Mouse (Mus musculus) embryo, embryonic 10 days (tissue): Measurements from ENCODE around the gene Rab3c.

Experiments
- DNase-seq: peaks from one replicate; pipeline ENCODE4 v3.0.0-alpha.2; 2015; ENCODE audit warnings: low spot score

The Rab3c gene

DNA sequence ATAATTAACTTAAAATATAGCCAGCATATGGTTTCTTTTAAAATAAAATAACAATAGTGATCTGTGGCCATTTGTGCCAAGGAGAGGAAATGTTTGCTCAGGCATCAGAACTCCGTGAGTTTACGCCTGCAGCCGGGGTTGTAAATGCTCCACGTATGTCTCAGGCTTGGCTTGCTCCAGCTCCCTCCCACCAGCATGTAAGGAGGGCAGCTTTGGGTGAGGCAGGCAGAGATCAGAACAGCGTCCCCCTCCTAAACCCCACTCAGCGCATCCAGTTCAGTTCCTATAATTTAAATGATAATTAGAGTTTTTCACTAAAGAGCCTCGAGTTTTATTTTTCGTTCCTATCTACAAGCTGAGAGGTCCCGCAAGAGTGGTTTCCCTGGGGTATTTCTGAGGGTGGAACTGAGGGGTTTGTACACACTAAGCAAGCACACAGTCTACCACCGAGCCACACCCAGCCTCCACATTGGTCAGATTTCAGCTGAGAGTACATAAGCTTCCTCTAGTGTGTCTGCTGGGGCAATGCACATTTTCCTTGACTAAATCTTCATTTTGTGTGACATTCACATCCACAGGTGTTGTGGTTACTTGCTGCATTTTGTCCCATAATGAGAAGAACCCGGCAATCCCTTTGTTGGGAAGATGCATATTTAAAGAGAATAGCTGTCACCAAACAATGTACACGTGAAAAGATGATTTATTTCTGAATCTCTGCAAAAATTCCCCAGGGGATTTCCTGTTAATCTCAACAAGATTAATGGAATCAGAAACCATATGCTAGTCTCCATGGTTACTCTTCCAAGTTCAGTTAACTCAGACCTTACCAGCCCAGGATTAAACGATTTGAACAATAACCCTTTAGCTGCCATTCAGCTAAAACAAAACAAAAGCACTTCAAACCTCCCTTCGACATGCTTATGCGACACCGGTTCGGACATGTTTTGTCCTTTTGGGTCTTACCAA, 186.8 kb downstream of the Rab3c start:
- DNase-seq: no peak

DNA sequence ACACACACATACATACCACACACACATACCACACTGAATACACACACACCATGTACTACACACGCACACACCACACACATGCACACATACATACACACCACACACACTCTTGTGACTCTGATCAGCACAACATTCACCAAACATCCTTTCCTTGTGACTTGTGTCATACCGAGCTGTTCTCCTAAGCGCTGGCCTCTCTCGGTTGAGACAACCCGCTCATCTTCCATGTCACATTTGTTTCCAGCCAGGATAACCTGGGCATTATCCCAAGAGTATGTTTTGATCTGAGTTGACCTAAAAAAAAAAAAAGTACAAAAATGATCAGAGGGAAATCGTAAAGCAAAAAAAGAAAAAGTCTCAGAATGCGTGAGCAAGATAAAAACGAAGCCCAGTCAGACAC, 196.8 kb downstream of the Rab3c start:
- DNase-seq: no peak

DNA sequence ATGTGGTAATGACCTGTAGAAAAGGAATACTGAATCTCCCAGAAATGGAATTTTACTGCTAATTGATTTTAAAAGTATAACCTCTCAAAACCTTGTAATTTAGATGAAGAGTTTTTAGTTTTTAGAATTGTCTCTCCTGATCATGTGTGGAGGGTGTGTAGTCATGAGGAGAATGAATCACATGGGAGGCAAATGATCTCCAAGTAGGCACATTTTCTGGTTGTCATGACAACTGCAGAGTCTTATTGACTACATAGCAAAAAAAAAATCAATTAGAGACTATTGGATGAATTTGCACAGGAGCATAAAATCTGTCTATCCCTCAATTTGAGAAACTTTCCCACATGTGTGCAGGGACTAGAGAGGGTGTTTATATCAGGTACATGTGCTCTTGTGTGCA, 199.6 kb downstream of the Rab3c start:
- DNase-seq: no peak

DNA sequence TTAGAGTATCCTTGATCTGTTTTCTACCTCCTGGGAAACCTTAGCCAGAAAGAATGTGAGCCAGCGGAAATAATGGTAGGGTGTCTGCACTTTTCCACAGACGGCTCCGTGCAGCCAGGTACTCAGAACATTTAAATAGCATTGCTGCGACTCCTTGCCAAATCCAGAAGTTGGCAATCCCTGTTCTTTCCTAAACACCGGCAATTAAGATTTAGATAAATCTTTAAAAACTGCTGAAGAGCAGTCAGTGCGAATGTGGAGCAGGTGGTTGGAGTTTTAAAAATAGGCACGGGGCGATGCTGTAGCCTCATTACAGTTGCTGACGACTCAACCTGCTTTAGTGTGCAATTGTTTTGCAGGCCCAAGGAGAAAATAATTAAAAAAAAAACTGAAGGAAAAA, 205.2 kb downstream of the Rab3c start:
- no peak for DNase-seq

DNA sequence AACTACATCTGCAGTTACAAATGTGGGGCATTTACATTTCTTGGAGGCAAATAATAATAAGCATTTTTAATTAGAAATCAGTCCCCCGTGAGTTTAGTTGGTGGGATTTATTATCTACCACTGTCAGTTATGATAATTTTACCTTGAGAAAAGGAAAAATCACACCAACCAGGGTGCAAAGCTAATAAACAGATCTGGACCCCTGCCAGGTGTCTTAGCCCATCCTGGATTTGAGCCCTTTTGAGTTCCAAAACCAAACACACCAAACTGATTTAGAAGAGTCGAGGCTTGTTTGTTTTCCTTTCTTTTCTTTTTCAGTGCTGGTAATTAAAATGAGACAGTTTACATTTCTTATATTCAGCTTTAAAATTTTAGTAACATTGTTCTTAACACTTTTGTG, 206.6 kb downstream of the Rab3c start:
- no peak for DNase-seq

DNA sequence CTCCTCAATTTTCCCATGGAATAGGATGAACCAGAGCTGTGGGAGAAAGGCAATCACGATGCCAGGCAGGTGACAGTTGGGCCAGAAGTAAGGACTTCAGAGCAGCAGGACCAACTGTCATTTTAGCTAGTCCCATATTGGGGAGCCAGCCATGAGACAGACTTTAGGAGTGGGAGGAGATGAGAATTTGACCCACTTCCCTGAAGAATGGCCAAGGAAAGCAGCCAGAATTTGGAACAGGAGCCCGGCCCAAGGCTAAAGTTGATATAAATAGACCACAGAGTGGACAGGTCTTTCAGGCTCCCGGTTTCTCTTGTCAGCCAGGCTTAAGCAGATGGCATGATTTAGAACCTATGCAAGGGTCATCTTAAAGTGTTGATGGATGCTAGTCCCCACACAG, 213.6 kb downstream of the Rab3c start:
- no peak for DNase-seq

DNA sequence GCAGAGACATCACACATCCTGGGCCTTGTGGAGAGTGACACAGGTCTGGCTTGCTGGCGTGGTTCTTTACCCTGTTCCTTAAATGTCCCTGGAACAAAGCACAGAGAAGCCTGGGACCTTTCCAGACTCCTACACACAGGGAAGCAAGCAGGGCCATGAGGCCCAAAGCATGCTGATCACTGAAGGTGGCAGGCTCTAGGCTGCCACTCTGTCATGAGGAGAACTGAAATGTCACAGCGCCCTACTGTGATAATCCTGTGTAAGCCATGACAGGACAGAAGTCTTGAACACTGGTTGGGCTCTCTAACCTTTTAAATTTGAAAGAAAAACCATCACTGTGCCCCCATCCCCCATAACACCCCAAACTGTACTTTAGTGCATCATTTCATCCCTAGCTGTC, 214.1 kb downstream of the Rab3c start:
- no peak for DNase-seq

DNA sequence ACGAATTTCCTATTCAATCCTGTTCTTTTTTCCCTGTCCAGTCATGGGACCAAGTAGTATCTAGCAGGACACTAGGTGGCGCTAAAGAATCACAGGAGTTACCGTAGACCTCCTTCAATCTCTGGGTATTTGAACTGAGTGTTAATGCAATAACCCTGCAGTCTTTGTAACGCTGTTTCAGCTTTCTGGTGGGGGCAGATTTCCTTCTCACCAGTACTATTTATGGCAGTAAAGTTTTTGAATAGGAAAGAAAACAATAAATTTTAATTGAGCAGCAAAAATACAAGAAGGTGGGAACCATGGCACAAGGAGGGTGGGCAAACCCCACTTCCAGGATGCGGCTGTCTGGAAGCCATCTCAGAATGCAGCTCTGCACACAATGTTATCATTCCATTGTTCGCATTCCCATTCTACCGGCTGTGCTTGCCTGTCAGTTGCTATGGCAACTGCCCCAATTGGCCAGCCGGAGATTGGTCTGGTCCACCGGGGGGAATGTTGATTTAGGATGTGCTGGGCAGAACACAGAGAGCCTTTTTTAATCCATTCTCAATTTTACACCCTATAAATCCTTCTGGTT, 217.9 kb downstream of the Rab3c start:
- DNase-seq: peak; percentile 96

DNA sequence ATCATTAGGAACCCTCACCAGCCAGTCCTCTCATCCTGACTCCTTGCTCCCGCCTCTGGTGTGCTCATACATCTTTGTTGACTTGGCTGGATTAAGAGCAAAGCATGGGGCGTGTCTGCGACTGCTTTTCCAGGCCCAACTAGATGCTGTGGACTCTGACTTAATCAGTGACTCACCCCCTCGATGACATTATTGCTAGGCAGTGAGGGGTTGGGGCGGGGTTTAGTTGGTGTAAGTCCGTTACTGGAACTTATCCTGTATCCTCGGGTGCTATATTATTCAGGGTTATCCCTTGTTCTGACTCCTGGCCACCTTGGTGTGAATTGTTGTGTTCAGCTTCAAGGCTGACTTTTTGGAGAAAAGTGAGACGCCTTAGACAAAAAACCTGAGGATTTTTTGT, 218.5 kb downstream of the Rab3c start:
- no peak for DNase-seq

DNA sequence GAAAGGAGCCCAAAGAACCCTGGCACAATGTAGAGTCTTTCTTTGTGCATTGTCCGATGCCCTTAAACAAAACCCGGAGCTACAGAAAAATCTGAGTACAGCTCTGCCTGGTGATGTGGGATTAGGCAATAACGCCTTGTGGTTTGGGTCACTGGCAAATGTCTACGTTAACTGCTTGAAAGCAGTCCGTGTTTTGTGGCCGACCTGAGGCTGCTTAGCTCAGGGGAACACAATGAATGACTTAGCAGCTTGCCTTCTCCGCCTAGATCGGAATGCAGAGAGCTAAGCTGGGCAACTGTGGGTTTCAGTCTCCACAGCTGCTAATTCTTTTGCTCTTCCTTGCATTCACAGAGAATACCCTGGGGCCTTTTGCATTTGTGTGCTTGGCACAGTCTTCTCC, 226.3 kb downstream of the Rab3c start:
- DNase-seq: no peak

DNA sequence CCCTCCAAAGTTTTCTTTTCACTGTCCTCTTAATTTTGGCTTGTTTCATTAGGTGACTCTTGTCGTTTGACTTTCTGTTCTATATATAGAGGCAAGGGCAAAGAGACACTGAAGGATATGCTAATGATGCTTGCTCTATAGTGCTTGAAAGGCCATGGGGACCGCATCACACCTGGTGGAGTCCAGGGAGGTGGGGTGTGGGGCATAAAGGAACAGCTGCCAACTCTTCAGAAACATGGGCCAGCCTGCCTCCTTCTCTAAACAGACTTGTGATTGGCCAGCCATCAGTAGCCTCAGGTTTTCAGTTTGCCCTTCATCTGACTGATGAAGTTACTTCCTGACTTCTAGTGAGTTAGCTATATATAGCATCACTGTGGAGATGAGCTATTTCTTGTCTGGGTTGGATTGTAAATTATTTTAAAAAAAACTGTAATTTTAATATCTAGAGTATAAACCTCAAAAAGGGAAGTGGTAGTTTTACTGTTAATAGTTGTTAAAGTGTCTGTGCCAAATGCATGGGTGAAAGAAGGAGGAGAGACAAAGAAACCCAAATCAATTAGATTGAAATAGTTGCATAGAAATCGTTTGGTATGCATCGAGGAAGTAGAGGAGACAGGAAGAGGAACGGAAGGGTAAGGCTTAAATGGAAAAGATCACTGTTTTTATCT, 231.9 kb downstream of the Rab3c start:
- DNase-seq: no peak

DNA sequence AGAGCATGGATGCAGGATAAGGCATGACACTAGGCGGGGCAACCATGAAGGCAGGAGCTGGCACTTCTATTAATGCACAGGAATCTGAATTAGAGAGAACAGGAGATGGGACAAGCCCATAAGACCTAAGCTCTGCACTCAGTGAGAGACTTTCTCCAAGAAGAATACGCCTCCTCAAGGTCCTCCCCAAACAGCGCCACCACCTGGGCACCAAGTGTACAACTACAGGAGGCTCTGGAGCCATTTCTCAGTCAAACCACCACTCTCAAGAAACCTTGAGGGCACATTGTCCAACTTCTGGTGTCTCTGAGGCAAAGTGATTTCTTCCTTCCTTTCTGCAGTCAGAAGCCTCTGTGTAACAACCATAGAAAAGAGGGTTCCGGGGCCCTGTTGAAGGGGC, 236.4 kb downstream of the Rab3c start:
- no peak for DNase-seq

DNA sequence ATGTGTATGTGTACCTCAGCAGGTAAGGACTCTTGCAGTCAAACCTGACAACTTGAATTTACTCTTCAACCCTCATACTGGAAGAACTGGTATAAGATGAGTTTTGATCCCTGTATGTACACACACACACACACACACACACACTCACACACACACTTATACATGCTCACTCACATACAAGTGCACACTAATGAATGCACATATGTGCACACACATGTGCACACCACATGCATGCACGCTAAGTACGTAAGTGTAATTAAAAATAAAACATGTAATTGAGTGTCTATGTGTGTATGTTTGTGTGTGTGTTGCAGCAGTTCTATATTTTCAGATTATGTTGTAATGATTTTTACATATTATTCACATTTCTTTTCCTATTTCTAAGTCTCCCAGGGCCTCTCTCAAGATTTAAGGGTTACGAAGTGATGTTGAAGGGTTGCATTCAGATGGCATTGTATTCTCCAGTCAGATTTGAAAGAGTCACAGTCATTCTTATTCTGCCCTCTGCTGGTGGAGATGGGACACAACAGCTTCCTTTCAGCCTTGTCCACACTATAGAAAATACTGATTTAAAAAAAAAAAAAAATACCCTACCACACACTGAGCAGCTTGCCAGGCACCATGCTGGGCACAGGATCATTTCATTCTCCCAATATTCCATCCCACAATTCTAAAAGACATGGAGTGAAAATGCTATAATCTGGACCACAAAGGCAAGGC, 240.9 kb downstream of the Rab3c start:
- DNase-seq: peak; percentile 79

DNA sequence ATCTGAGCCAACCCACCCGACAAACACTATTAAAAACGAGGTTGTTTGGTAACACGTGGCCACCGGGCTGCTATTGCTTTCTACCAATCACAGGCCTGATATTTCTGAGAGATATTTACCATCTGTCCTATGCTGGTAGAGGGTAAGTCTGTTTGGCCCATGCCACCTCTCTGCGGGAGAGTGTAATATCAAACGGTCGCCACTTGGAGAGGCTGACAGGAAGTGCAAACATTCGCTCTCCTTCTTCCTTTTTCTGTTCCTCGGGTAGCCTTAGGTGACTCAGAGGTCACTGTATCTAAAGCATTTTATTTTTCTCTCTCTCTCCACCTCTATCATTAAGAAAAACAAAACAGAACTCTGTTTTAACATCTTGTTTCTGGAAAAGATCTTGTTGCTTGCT, 241.6 kb downstream of the Rab3c start:
- DNase-seq: no peak

DNA sequence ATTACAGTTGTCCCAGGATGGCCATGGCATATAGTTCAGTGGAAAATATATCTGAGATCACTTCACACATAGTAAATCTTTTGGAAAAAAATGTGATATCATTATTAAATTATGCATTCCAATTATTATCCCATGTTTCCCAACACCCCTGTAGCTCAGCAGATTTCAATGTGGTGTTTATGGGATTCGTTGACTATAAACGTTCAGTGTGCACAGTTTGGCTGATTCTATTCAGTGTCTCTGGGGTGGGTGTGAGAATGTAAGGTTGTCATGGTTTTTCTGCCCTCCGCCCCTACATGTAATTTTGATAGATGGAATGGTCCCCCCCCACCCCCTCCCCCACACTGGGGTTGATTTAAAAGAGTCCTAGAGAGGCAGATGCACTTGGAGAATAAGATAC, 242.3 kb downstream of the Rab3c start:
- no peak for DNase-seq

DNA sequence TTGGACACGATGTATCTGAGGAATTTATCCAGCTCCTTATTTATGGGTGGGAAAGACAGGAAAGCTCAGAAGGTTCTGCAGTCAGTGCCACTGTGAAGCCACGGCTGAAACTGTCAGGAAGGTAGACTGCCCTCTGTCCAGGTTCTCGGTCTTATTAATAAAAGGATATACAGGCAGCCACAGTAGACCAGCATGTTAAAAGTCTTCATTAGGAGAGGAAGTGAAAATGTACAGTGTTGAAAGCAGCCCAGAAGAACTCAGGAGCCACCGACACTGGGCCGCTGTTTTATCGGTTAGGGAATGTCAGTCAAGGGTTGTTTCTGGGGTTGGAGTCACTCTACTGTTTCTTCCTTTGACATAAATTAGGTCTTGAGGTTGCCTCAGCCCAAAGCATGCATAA, 245.9 kb downstream of the Rab3c start:
- DNase-seq: no peak

DNA sequence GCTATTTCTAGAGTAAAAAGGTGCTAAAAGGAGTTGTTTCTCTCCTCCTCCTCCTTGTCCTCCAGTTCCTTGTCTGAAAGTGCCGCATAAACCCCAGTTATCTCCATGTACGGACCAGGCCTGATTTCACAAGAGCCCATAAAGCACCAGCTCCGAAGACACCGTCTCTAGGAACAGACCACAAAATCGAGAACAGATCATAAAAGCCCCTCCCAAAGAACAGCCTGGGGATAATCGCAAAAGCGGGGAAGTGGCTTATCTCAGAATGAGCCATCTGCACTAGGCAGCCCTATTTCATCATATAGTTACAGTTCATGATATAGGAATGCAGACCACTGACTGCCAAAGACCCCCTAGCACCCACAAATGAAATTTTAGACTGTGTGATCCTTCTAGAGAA, 246.8 kb downstream of the Rab3c start:
- no peak for DNase-seq

DNA sequence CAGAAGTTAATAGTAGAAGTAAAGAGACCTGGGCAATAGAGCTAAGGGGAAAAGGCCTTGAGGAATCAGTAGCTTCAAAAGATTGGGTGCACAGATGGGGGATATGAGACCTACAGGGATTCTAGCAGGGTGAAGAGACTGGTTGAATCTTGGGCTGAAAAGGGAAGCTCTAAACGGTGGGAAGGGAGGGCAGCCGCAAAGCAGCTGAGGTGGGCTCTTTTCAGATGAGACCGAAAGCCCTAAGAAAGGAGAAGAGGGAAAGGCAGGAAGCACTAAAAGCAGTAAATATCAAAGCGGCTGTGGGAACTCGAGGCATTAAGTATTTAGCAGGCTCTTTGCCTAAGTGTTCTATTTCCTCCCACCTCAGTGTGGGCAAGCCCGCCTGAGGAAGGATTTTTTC, 248.9 kb downstream of the Rab3c start:
- DNase-seq: no peak

DNA sequence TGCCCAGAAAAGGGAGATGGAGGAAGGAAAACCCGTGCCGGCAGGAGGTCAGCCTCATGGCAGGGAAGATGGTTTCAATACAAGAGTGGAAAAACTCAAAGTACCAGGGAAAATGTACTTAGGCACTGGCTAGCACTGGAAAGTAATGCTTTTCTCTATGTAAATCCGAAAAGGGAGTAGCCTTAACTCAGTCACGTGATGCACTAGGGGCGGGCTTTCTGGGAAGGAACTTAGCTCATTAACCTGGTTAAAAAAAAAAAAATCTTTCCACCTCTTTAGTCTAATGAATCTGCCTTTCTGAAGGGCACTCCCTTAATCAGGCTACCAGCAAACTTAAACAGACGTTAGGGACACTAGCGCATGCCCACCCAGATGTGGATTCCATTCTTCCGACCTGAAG, 249.7 kb downstream of the Rab3c start:
- DNase-seq: no peak

DNA sequence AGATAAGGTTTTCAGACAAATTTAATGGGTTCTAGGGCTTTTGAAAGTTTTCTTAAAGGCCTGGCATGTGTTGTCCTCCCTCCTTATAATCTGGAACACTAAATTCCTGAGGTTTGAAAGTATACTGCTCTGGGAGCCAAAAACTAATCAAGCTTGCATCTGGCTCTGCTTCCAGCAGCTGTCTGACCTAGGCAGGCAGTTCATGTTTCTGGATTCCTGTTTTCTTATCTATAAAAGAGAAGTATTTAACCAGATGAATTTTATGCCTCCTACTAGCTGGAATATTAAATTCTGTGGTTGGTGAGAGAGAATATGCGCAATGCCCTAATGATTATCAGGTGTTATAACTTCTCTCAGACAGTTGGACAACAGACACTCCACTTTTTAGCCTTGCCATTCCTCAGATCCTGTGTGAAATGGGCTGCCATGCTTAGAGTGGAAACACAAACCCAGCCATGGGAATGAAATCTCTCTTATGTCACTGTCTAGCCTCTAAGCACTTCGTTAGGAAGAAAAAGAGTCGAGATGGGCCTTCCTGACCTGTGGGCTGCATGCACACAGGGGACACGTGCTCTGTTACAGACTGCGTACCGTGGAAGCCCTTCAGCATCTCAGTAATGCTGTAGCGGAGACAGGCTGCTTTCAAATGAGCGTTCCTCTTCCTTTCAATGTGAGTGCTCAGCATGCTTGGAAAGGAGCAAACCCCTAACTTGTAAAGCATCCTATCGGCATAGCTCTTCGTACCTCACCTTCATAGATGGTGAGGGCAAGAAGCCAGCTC, 256.2 kb downstream of the Rab3c start:
- DNase-seq: no peak

DNA sequence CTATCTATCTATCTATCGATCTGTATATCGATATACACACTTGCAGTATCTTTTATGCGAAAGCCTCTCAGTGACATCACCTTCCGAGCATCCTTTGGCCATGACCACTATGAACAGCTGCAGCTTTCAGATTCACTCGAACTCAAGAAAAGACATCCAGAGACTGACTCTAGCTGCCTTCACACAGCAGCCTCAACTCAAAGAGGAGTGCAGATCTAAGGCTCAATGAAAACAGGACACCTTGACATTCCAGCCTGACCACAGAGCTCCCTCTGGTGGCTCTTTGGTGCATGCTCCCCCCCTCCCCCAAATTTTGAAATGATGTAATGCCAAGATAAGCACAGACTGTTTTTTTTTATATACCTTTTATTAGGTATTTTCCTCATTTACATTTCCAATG, 257.8 kb downstream of the Rab3c start:
- DNase-seq: peak; percentile 38

DNA sequence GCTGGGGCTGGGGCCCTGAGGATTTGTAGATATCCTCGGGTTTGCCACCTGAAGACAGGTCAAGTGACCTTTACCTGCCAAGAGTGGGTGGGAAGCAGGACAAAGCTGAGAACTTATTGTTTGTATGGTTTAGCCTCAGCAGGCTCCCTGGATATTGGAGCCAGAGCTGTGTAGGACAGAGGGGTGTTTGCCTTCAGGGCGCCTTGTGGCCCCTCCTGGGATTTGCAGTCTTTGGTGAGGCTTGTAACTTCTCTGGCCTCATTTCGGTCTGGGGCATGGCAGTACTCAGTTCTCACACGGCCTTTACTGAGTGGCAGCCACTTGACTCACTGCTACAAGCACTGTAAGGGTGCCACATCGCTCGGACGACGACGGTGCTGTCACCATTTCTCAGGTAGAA, 261.0 kb downstream of the Rab3c start:
- no peak for DNase-seq
